Mouse (Mus musculus): Measurements from ENCODE around the gene Fan1.

Gene Fan1

DNA sequence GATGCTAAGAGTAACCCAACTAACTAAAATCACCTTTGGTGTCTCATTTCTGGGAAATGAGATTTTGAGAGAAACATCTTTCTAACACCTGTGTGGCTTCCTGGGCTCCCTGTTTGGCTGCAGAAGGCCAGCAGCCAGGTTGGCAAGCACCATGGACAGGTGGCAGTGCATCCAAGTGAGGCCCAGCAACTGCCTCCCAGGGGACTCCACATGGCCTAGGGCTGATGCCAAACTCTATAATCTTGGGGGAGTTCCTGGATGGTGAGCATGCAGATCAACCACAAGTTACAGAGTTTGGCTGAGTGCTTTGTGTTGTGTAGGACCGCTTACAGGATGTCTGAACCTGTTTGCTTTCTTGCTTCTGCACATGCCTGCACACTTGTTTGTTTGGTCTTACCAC is 41.2 kb downstream of the Fan1 start:
- in situ Hi-C loops (cut with MboI; ENCODE audit: low sequenced_read_pairs): no loop called here

DNA sequence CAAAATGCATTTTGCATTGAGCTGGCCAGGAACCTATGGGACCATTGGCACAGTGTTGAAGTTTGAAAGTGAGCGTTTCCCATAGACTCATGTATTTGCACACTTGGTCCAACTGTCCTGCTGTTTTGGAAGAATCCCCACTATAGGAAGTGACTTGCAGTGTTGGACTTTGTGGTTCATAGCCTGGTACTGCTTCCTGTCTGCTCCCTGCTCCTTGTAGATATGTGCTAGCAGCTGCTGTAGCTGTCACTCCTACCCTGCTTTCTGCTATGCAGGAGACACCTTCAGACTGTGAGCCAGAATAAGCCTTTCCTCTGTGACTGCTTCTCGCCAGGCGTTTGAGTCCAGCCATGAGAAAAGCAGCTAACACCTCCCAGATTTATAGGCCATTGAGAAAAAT is 42.6 kb downstream of the Fan1 start:
- in situ Hi-C loops (cut with MboI; ENCODE audit: low sequenced_read_pairs): no loop called here

DNA sequence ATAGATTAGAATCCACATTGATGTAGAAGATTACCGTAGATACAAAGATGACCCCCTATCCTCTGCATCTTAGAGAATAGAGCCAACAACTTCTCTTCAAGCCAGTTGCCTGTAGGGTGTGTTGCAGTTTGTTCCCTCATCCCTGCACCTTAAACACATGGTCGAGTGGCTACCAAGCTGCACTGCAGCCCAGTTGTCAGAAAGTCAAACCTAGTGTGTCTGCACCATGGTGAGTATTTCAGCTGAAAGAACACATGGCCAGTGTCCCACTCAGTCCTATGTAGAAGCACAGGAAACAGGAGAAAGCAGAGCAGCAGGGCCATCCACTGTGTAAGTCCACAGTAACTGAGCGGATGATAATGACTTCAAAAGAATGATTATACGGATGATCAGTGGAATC is 46.4 kb downstream of the Fan1 start:
- in situ Hi-C loops (cut with MboI; ENCODE audit: low sequenced_read_pairs): loop anchor here (10.0 kb wide), 1 partner anchor 163 kb away; no protein-coding TSS in a partner anchor

DNA sequence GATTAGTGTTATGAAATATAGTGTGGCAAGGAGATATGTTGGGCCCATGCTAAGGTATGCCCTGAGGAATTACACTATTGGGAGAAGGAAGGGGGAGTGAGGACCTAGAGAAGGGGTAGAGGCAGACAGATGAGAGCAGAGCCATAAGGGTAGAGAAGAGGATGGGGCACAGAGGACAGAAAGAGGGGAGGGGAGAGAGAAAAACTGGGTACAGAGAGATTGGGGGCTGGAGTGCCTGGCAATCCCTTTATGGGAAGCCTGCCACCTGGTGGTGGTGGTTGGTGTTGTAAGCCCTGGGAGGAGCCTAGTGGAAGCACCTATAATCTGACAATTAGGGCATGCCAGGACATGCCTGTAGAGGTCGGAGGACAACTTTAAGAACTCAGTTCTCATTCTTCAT is 47.0 kb downstream of the Fan1 start:
- in situ Hi-C loops (cut with MboI; ENCODE audit: low sequenced_read_pairs): loop anchor here (10.0 kb wide), 1 partner anchor 162 kb away; no protein-coding TSS in a partner anchor

DNA sequence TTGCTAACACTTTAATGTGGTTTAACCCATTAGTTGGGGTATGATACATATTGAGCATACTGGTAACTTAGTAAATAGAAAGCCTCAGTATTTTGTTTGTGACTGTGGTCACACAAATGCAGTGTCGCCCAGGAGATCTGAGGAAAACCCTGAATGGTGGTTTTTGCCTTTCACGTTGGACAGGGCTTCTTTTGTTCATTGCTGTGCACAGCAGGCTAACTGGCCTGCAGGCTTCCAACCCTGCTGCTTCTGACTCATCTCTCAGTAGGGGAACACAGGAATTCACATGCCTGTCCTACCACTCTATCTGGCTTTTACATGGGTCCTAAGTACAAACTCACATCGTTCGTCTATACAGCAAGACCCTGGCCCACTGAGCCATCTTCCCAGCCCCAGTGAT is 52.2 kb downstream of the Fan1 start:
- in situ Hi-C loops (cut with MboI; ENCODE audit: low sequenced_read_pairs): loop anchor here (10.0 kb wide), 1 partner anchor 157 kb away; no protein-coding TSS in a partner anchor

DNA sequence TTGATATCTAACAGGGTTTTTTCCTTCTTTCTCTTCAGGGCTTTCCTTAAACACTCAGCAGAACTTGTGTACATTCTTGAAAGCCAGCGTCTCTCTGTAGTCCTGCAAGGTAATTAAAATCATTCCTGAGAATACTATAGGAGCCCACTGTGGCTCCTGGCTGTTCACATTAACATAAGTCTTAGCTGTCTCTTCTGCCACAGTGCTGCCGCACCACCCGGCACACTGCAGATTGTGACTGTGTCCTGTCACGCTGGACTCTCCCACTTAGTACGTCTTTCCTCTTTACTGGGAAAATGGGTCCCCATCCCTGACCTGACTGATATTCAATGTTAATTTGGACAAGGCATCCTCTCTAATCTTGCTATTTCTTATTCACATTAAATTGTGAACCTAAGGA is 52.8 kb downstream of the Fan1 start:
- in situ Hi-C loops (cut with MboI; ENCODE audit: low sequenced_read_pairs): loop anchor here (10.0 kb wide), 1 partner anchor 156 kb away; no protein-coding TSS in a partner anchor

DNA sequence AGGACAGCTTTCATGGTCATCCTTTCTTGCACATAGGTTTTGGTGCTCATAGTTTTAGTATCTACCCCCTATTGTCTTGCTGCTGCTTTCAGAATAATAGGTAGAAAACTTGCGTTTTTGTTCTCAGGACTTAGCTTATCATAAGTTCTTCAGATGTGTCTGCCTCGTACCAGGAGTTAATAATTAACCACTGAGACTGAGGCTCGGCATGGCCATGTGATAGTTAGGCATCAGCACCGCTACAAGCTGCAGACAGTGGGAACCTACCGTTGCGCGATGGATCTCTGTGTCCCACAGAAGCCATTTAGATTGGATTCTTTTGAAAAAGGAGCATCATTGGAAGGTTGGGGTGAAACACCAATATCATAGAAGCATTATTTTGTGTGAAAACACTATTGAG is 61.1 kb downstream of the Fan1 start:
- in situ Hi-C loops (cut with MboI; ENCODE audit: low sequenced_read_pairs): no loop called here

DNA sequence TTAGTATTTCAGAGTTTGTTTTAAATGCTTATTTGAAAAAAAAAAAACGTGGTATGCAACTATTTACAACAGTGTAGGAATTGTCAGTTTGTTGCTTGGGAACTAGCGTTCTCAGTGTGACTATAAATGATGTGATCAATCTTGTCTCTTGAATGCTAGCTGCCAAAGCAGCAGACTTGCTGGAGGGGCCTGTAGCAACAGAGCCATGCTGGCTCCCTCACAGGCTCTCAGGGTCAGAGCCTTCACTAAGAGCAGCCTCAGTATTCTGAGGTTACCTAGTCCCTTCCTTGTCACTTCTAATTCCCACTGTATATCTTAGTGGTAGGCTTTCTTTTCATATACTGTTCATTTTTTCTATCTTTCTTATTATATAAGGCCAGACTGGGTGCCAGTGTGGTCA is 63.1 kb downstream of the Fan1 start:
- in situ Hi-C loops (cut with MboI; ENCODE audit: low sequenced_read_pairs): no loop called here

DNA sequence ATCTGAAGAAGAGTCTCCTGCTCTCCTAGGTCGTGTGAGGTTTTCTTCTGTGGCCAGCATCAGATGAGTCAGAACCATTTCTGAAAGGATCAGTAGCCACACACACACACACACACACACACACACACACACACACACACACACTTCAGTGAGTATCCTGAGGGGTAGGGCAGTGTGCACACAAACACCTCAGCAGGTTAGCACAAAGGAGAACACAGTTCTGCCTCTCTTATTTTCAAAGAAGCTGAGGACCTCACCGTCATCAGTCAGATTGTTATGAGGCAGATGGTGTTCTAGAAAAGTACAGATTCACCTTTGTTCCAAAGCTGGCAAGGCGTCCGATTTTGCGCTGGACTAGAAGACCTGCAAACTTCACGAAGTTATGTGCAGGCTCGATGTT is 63.7 kb downstream of the Fan1 start:
- in situ Hi-C loops (cut with MboI; ENCODE audit: low sequenced_read_pairs): no loop called here
